Mouse (Mus musculus) megakaryocyte progenitor cell, adult 5-6 weeks (primary cell): ENCODE results near the gene Ppp4r1. TPM values are rescaled to one million over a fixed set of nuclear protein-coding genes. Genes with fewer than 3 reads are reported as not detected.

ENCODE experiments used
- ATAC-seq: replicated peaks from 2 replicates; pipeline ENCODE4 v1.8.0; 2016; ENCODE audit warnings: mild to moderate bottlenecking, moderate TSS enrichment, inconsistent platforms; ENCODE audit not compliant: poor library complexity
- total RNA-seq, 2 experiments: library from RNA; stranded (forward) in 1 of 2; stranded (reverse) in 1 of 2; fragments of 157-497, 149-512 nt in 1 of 2; fragments of 200-1000 nt in 1 of 2; gene quantifications; 2 replicates each; pipeline versions ENCODE4 v1.2.3 to v1.2.4; 2015 to 2017

Ppp4r1 gene
- total RNA-seq, 2 experiments from 2014 or later: 44.5 to 48.1 TPM

DNA sequence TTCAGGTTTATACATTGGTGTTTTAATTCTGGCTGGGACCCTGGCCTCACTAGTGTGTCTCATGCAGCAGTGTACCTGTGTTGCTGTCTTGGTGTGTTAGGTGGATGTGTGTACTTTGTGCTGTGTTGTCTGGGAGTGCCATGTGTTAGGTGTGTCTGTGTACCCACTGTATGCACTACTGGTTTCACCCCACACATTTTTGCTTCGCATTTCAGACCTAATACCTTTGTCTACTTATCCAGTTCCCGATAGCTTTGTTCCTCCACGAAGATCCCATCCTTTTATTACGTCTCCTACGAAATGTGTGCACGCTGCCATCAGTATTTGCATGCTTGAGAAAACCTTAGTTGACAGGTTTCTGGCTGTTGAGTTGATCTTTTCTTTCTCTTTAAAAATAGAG, 18.1 kb downstream of the Ppp4r1 start:
- no peak for ATAC-seq

DNA sequence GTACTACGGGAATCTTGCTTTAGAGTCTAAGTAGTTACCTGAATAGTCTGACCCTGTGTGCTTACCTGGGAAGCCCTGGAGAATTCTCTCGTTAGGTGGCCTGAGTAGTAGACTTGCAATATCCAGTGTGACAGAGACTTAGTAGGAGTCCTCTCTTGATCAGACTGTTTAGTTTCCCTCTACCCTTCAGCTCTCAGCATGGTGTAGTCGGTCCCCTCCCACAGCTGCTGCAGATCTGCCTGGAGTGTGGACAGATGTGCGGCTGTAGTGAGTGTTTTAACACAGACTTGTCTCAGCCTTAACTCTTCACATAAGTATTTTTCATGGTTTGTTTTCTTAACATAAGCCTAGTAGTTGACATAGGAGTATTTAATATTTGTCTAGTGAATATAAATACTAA, 19.7 kb downstream of the Ppp4r1 start:
- ATAC-seq: no peak

DNA sequence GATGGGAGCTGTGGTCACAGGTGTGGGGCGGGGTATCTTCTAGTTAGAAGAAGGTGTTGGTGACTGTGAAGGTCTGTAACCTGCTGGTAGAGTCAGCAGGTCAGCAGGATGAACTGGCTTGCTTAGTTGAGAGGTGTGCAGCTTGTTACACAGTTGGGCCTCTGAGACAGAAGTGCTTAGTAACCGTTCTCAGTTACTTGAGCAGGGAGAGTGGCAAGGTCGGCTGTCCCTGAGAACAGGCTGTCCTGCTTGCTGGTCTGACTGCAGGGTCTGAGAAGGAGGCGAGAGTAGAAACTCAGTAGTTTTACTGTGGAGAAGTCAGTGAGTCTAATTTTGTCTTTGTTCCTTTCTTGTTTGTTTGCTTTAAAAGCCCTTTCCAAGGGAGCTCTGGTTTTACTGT, 23.6 kb downstream of the Ppp4r1 start:
- ATAC-seq: no peak

DNA sequence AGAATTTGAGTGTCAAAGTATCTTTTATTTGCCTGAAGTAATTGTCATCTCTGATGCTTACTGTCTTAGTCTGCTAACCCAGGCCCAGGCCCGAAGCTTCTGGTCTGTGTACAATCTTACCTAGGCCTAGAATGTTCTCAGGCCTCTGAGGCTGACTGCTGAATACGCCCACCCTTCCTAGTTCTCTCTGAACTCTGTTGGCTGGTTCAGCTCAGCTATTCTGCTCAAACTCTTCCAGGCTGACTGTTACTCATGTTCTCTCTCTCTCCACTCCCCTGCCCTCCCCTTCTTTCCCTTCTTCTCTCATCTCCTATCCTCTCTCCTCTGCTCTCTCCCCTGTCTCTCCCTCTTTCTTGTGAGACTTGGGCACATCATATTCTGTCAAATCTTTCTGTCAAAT, 24.0 kb downstream of the Ppp4r1 start:
- no peak for ATAC-seq

DNA sequence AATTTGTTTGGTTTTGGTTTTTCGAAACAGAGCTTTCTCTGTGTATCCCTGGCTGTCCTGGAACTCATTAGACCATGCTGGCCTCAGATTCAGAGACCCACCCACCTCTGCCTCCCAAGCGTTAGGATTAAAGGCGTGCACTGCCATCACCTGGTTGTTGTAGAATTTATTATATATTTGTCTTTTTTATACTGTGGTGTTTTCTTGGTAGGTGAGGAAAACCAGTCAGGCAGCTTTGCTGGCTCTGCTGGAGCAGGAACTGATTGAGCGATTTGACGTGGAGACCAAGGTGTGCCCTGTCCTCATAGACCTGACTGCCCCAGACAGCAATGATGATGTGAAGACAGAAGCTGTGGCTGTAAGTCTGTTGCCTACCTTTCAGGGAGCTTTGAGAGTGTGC, 28.7 kb downstream of the Ppp4r1 start:
- ATAC-seq: no peak

DNA sequence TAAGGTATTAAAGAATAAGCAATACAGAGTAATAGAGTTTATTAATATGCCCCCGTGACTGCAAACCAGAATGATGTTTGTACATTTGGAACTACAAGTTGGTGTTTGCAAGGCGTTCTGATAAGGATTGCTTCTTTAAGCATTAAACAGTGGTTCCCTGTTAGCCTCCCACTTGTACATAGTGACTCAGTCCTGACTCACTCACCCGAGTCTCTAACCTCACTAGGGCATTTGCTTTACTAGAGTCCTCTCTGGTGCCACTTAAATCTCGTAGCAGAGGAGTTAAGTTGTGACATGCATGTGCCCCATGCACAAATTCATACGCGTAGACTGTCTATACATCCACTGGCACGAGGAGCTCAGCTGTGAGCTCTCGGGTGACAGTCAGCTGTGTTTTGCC, 31.4 kb downstream of the Ppp4r1 start:
- ATAC-seq: no peak

DNA sequence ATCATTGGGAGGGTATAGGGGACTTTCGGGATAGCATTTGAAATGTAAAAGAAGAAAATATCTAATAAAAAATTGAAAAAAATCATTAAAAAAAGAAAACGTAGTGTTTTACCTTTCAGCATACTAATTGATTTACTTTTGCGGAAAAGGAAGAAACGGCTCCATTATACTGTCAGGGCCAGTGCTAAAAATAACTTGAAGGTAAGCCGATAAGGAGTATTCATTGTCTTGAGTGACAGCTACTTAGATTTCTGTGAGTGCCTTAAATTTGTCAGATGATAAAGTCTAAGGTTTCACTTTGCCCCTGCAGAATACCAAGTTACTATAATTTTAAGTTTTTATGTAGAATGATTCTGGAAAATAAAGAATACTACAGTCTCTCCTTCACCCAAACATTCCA, 37.8 kb downstream of the Ppp4r1 start:
- ATAC-seq: no peak

DNA sequence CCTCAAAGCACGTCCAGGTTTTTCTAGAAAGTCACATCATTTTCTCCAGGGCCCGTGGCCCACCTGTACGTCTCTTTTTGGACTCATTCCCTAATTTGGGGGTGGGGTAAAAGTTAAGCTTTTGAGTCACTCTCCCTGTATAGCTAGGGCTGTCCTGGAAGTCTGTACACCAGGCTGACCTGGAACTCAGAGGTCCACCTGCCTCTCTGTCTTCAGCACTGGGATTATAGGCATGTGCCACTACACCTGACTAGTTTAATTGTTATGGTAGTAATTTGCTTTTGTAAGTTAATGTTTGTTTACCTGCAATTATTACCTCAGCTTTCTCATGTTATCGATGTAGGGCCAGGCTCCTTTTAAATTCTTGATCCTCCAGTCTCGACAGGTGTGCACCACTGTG, 40.0 kb downstream of the Ppp4r1 start:
- ATAC-seq: no peak

DNA sequence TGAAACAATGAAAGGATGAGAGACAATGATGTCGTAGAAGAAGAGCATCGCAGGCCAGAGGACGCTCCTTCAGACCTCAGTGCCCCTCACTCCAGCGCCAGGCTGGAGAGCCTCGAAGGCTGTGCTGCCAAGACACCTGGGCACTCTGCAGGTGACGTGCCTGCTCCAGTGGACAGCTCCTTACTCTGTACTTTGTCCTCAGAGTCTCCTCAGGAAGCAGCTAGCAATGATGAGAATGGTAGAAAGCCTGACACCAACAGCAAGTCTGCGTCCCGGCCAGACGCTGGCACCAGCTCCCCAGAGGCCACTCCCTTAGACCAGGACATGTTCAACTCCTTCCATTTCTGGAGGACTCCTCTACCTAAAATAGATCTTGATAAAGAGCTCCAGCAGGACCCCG, 41.9 kb downstream of the Ppp4r1 start:
- ATAC-seq: no peak

DNA sequence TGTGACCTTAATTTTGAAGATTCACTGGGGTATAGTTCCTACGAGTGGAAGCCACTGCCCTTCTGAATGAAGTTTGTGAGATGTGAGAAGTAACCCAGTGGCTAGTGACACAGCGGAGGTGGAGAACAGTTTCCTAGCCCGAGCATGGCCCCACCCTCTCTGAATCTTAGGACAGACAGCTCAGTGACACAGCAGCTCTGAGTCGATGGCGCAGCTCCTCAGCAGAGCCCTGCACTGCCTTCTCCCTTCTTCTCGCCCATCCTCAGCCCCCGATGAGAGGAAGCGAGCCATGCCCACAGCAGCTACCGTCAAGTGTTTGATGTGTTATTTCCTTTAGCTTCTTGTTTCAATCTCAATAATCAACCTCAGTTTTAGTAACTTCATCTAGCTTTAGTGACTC, 43.9 kb downstream of the Ppp4r1 start:
- peak; percentile 81 for ATAC-seq

DNA sequence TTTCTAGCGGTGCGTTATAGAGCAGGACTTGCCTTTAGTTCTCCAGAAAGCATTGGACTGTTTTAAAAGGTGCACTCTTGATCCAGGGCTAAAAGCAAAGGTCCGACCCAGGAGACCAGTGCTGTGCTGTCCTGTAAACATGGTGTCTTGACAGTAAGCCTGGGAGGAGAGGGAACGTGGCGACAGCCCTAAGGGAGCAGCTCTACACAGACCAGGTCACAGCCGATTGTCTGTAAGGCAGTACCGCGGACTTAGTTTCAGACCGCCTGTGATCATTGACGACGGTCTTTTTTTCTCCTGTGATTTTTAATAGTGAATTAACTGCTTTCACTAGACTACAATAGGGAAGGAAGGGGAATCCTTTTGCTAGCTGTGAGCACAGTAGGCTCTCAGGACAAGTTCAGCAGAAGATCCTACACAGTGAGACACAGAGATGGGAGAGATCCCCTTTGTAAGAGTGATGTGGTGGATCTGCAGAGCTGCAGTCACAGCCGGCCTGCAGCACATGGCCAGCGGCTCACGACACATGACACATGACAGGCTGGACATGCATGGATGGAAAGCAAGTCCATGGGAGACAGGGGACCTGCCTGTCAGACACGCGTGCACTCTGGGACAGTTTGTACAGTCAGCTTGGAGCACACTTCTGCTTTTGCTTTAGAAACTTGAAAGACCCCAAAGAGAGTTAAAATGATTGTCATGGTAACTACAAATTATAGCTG, 44.9 kb downstream of the Ppp4r1 start:
- no peak for ATAC-seq

DNA sequence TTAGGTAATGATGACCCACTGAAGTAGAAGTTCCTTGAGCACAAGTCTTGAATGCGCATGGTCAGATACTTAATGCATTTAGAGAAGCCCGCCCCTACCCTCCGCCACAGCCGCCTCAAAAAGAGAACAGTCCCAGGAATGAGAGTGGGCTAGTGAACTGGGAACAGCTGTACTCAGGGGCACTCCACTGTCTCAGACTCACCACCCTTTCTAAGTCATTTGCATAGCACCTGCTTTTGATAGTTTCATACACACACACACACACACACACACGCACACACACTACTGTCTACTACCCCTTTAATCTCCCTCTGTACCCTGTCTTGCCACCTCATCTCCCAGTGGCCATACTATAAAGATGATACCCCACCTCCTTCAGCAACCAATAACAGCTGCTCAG, 45.5 kb downstream of the Ppp4r1 start:
- no peak for ATAC-seq

DNA sequence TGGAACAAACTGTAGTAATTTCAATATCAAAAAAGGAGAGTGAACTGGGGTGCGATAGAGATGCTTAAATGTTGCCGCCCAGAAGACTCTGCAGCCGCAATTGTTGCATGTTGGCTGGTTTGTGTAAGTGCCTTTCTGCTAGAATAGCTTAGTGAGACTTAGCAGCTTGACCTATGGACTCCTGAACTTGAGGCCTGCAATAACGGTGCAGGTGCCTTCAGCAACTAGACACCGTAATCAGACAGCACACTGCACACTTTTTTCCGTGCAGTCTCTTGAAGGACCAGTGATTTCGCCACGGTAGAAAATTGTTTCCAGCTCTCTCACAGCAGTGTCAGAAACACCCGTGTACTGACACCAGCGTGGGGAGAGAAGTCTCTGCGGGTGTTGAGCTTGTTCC, 46.6 kb downstream of the Ppp4r1 start:
- ATAC-seq: no peak

DNA sequence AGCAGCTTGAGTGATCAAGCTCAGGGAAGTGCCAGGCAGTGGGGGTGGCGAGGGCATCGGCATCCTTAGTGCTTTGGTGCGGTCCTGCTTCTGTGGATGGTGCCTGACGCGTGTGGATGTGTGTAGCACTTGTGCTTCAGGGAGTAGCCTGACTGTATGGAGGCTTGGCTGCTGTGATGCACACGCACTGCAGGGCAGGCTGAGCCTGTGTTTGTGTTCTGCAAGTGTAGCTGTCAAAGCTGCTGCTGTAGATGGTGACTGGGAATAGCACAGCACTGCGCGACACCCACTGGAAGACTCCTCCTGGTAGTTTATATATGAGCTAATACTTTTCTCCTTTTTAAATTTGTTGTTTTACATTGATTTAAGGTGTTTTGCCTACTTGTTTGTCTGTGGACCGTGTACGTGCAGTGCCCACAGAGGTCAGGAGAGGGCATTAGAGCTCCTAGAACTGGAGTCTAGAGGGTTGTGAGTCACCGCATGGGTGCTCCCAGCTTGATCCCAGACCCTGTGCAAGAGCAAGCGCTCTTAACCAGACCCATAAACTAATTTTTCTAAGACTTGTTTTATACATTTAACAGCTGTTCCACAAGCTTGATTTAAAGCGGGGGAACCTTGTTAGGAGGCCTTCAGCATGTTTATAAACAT, 48.0 kb downstream of the Ppp4r1 start:
- ATAC-seq: peak; percentile 47; the same call in 1 of the 2 replicates

DNA sequence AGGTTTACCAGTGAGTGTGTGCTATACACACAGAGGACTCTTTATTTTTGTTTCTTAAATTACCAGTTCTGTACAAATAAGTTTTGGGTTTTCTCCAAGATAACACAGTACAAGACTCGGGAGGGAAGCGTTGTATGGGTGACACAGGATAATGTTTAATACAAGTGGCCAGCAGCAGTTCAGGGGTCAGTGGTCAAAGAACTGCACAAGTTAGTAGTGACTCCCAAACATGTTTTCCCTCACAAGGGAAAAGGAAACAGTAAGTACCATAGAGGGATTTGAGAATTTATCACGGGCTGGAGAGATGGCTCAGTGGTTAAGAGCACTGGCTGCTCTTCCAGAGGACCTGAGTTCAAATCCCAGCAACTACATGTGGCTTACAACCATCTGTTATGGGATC, 51.5 kb downstream of the Ppp4r1 start:
- no peak for ATAC-seq

DNA sequence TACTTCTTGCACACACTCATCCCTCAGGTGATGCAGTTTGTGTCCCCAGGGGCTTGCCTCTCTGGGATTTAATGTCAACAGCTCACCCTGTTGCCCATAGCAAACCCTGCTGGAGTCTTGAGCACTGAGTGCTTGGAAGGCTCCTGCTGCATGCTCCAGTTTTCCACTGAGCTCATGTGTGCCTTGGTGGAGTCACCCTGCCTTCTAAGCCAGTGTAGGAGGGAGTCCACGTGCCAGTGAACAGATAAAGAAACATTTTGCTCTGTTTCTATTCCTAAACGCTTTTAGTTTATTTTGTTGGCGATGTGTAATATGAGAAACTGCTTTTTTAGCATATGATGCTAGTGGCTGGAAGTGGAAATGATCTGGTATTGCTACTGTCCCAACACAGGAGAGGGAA, 54.4 kb downstream of the Ppp4r1 start:
- ATAC-seq: no peak

DNA sequence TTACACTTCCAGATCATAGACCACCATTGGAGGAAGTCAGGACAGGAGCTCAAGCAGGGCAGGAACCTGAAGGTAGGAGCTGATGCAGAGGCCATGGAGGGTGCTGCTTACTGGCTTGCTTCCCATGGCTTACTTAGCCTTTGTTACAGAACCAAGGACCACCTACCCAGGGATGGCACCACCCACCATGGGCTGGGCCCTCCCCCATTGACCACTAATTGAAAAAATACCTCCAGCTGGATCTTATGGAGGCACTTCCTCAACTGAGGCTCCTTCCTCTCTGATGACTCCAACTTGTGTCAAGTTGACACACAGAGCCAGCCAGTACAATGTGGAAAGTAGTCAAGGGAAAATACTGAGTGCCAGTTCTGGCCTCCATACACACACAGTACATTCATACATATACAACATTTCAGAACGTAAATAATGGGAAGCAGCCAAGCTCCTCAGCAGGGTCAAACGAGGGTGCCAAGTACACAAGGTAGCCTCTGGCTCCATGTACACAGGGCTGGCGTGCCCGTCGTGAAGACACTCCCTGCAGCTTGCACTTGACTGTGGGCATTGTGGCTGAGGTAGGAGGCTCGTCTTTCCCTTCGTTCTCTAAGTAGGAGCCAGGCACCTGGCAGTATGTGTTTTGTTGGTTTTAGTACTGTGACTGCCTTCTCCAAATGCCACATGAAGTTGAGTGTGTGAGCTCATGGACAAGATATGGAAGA, 57.3 kb downstream of the Ppp4r1 start:
- no peak for ATAC-seq

DNA sequence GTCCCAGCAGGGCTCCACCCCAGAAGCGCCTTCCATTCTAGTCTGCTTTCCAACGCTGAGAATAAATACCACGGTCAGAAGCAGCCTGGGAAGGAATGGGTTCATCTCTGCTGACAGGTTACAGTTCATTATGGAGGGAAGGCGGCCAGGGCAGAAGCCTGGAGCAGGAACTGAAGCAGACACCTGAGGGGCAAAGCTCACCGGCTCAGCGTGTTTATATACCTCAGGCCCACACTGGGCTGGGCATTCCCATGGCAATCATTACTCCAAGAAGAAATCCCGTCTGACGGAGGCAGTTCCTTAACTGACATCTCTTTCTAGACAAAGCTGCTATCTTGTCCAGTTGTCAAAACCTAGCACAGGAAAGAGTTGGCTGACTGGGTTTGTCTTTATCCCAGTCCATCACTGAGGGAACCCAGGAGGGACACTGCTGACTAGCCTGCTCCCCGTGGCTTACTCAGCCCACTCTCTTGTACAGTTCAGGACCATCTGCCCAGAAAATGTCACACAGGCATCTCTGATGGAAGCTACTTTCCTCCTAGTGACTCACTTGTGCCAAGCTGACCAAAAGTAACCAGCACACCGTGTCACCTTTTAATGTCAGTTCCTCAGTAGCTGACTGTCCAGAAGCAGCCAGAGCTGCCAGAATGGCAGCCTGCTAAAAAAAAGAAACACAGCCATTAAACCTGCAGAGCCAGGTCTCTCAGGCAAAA, 60.5 kb downstream of the Ppp4r1 start:
- ATAC-seq: no peak

DNA sequence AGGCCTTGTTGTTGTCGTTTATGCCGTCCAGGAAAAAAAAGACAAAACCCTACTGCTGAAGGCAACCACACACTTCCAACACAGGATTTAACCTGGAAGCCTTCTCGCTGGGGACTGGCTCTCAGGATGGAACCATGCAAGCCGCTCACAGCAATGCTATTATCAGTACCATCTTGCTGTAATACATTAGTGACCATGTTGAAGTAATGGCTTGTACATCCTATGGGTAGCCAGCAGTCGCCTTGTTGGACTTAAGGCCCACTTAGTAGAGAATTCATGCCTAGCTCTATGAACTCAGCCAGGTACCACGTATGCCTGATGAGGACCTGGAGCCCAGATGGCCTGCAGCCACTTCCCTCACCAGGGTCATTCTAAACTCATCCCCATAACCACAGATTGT, 63.0 kb downstream of the Ppp4r1 start:
- ATAC-seq: no peak

DNA sequence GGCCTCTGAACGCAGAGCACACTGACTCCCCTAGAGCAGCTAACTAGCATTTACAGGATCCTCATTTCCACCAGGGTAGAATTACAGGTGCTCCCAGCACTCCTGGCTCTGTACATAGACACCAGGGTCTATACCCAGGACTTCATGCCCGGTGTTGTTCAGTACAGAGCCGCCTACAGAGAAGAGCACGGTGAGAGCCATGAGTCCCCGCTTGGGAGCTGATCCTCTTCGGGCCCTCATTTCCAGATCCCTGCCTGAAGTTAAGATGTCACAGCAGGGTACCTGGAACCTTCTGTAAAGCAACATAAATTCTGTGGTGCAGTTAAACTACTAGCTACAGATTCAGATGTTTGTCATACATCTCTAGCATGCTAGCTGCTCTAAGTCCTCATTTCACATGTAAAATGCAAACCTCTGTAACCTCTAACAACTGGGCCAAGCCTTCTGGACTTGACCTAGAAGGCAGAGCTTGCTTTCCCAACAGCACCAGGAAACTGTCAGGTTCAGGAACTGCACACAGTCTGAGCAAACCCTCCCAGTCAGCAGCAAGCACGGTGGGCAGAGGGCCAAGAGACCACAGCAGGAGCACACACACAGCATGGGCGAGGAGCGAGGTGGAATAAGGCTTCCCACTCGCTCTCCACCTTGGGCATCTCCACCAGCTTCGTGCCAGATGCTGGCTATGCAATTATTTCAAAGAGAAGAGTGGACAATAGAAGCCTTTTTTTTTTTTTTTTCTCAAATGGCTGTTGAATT, 65.5 kb downstream of the Ppp4r1 start:
- ATAC-seq: no peak

DNA sequence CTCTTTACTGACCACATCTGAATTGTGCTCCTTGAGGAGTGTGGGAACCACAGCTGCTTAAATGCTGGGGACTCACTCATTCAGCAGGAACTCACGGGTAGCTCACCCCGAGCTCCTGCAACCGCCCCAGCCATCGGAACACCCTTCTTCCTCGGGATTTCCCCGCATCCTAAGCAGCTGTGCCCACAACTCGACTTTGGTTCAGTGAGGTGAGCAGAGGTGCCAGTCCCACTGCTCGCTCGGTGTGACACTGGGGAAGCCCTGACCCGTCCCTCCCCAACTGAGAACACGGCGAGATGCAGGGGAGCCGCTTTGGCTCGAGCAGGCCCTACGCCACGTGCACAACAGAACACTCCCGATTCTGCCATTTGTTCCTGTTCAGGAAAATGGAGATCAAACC, 68.1 kb downstream of the Ppp4r1 start:
- ATAC-seq: no peak
